Mouse (Mus musculus): ENCODE data around the gene Hmga1.
A peak's percentile ranks its signal among the peaks of the same experiment; 100 is the strongest.

Gene Hmga1

DNA sequence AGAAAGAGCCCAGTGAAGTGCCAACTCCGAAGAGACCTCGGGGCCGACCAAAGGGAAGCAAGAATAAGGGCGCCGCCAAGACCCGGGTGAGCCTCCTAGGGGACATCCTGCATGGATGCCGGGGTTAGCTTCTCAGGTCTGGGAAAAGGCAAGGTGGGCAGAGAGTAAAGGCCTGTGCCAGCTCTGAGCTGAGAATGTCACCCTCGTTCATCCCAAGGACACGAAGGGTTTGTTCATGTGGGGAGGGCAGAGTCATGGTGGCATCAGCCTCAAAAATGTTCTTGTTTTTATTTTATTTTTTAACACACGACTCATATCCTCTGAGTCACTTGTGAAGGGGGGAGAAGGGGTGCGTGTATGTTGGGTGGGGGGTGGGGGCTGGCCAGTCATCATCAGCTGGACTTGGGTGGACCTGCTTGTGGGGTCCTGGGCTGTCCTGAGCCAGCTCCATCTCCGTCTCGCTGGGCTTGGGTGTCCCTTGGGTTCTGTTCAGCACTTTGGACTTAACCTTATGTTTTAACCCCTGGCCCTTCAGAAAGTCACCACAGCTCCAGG lies 4.7 kb downstream of the Hmga1 start:
- DNase-seq: no peak

- no peak for DNase-seq
These were observed 5.7 kb downstream of the Hmga1 start for GRCm38 (mm10) chr17:27561809-27562526.

DNA sequence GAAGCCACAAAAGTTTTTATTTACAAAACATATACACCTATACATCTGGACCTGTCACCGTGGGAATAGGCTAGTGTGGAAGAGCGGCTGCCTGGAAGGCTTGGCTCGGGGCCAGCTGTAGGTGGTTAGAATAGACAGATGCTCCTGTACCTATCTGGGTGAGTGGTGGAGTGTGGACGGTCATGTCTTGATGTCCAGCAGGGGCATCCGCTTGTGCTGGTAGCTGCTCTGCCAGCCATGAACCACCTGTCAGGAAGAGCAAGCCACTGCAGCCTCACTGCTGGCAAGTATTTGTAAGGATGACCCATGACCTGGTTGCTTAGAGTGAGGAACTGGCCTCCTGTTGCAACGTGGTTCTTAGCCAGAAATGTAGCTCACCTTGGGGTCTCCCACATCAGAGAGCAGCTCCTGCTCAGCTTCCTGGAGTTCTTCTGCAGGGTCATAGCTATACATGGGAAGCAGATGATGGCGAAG lies 7.5 kb downstream of the Hmga1 start:
- DNase-seq: no peak

DNA sequence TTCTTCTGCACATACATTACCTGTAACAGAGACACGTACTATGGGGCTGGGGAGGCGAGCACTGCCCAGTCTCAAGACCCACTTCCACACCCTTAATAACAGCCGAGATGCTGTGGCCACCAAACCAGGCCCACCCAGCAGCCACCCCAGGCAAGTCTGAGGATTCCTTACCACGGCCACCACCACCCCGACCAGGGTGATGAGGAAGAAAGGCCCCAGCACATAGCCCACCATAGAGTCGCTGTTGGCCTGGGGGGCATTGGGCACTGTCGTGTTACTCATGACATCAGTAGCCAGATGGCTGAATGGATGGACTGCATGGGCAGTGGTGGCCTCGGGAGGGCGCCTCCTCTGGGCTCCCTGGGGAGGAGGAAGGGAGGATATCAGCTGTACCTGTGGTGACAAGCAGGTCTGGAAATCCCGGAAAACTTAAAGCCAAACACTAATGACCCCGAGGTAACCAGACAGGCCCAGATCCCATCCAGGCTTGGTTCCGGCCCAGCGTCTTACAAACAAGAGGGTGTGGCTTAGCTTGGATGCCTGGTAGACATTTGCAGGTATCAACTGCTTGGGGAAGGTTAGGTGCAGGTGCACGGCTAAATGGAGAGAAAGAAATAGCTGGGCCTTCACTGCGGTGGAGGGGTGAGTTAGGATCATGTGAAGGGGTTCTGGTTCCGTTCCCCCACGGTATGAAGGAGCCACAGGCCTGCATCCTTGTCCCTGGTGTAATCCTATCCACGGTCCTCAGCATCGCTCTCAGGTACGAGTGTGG lies 8.3 kb downstream of the Hmga1 start:
- DNase-seq: peak; percentile 45

- peak; percentile 97 for DNase-seq
These were observed 9.1 kb downstream of the Hmga1 start, which contains the start of gene AI413582 for GRCm38 (mm10) chr17:27565163-27565941. Gene AI413582, minus strand, starts transcription at chr17:27565756.

GRCm38 (mm10) chr17:27565942-27566267 lies 9.6 kb downstream of the Hmga1 start:
- DNase-seq: no peak

GRCm38 (mm10) chr17:27568228-27568627 lies 11.9 kb downstream of the Hmga1 start:
- no peak for DNase-seq

GRCm38 (mm10) chr17:27571315-27571714 lies 15.0 kb downstream of the Hmga1 start:
- DNase-seq: no peak

GRCm38 (mm10) chr17:27573772-27574320 lies 17.5 kb downstream of the Hmga1 start:
- DNase-seq: no peak

GRCm38 (mm10) chr17:27574470-27575115 lies 18.3 kb downstream of the Hmga1 start:
- DNase-seq: no peak

DNA sequence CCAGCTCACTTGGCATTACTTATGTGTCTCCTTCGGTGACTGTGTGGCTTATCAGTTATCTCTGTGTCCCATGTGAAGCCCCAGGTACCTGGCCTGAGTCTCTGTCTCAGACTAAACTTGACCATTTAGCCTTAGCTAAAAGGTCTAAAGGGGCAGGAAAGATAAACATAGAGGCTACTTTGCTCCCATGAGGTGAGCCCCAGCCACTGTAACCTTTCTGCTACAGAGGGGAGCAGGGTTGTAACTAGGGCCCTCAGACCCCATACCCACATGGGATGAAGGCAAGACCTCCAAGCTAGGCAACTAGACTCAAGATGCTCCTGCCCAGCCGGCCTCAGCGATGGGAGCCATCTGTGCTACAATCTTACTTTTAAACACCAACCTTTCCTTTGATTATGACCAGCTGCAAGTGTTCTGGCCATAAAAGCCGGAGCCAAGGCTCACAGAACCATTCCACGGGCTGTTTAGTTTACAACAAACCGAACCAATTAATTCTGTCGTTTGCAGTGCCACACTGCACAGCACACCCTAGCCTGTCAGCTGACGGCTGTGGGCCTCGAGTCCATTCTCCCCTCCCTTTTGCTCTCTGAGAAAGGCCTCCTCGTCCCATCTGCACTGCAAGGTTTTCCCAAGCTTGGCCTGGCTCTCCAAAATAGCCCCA lies 18.9 kb downstream of the Hmga1 start:
- DNase-seq: no peak

DNA sequence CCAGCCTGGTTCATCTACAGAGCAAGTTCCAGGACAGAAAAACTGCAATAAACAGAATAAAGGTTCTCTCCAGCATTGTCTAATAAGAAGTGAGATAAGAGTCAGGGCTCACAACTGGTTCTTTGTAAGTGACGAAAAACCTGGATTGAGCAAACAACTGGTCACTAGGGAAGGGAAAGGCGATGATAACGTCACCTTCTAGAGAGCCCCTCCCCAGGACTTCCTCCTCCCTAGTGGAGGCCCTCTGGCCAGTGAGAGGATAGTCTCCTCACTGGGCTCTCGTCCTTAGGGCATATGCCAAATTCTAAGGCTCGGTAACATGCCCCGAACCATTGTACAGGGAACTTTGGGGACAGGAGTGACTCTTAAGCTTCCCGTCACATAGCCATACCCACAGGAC lies 19.8 kb downstream of the Hmga1 start:
- no peak for DNase-seq

GRCm38 (mm10) chr17:27577468-27577867 lies 21.2 kb downstream of the Hmga1 start:
- DNase-seq: peak; percentile 30

- no peak for DNase-seq
These were observed 22.2 kb downstream of the Hmga1 start for GRCm38 (mm10) chr17:27578487-27578886.

DNA sequence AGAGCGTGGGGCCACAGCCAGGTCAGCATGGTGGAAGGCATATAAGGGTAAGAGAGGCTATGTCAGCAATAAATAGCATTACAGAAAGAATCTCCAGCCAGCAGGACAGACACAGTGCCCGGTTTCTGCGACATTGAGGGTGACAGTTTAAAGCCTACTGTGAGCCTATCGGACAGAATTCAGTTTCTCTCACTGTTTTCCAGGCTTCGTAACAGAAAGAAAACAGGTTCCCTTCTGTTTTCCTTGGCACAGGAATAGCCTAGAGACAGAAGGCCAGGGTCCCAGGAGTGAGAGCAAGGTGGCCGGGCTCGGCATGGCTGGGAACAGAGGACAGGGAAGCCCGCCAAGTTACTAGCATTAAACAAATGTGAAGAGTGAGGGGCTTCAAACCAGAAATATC lies 23.5 kb downstream of the Hmga1 start:
- no peak for DNase-seq

- DNase-seq: no peak
These were observed 24.2 kb downstream of the Hmga1 start for GRCm38 (mm10) chr17:27580392-27581068.

DNA sequence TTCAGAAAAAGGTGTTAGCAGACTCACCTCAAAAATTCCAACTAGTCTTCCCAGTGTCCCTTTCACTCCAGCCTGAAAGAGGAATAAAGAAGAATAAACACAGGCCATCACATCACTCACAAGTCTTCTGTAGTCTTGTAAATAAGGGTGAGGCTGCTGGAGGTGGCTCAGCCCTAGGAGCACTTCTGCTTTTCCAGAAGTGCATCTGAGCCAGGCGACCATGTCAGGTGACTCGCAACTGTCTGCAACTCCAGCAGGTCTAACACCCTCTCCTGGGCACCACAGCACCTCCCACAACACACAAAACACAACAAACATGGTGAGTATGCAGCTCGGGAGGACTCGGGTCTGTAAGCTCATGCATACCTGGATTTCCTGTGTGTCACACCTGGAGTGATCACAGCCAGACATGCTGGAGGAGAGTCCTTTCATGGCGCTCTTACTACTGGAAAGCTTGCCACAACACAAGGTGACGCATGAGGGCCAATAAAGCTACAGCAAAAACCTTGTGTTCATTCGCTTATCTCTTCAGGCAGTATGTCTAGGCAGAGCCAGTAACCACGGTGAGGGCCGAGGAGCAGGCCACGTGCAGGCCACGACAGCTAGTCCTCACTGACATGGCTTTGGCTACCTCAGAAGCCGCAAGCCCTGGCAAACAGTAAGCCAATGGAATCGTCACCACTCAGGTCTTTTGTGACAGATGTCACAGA lies 27.0 kb downstream of the Hmga1 start:
- DNase-seq: no peak

GRCm38 (mm10) chr17:27586661-27587060 lies 30.4 kb downstream of the Hmga1 start:
- no peak for DNase-seq

DNA sequence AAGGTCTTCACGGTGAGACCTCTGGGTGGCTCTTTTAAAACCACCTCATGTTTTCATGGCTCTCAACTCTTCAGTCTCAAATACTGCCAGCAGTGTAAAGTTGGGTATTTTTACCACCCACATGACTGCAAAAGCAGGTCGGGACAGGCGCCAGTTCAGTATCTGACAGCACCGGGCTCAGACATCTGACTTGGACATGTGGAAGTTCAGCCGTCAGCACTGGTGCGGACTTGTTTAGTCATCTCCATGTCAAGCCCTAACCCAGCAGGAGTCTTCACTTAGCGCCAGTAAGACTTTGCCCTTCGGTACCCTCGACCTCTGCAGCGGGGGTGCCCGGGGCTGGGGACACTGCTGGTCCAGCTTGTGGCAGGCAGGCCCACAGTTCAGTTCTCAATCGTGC lies 31.0 kb downstream of the Hmga1 start:
- DNase-seq: no peak

DNA sequence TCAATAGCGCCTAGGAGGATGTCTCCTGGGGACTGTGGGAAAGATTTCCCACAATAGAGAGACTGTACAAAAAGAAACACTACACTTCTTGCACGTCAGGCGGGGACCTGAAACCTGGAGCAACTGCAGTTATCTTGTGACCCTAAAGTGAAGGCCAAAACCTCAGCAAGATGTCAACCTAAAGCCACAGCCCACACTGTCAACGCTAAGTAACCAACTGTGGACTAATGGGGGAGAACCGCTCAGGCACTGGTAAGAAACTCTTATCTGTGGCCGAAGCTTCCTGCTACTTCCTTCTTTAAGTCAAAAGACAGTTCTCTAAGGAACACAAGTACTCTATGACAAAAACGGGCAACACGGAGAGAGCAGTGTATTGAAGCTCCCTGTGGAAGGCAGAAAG lies 31.9 kb downstream of the Hmga1 start:
- no peak for DNase-seq

All from thymus, postnatal 14 days (tissue).